Mouse (Mus musculus): Measurements from ENCODE around the gene Hipk1.
"Not testable (repeated sequence)": the region's sequence is repeated elsewhere in the genome, so short reads cannot be mapped to it uniquely, and the experiment has no call there.

Hipk1 gene

GRCm38 (mm10) chr3:103791230-103792110 lies at the start of gene Hipk1:
TSS of gene Hipk1 (minus strand) at chr3:103791563.
- DNase-seq (ENCODE audit: low read depth, low spot score) = peak; percentile 80

- DNase-seq (ENCODE audit: low read depth, low spot score) = not testable (repeated sequence)
Measured at GRCm38 (mm10) chr3:103840946-103841345, 49.6 kb upstream of the Hipk1 start.

GRCm38 (mm10) chr3:103840195-103840594 lies 48.8 kb upstream of the Hipk1 start:
- not testable (repeated sequence) for DNase-seq (ENCODE audit: low read depth, low spot score)

GRCm38 (mm10) chr3:103839711-103840110 lies 48.3 kb upstream of the Hipk1 start:
- no peak for DNase-seq (ENCODE audit: low read depth, low spot score)

- no peak for DNase-seq (ENCODE audit: low read depth, low spot score)
Measured at GRCm38 (mm10) chr3:103836453-103836852, 45.1 kb upstream of the Hipk1 start.

- DNase-seq (ENCODE audit: low read depth, low spot score) = no peak
Measured at GRCm38 (mm10) chr3:103835951-103836310, 44.6 kb upstream of the Hipk1 start.

- DNase-seq (ENCODE audit: low read depth, low spot score) = no peak
Measured at GRCm38 (mm10) chr3:103835272-103835950, 44.0 kb upstream of the Hipk1 start.

- no peak for DNase-seq (ENCODE audit: low read depth, low spot score)
Measured at GRCm38 (mm10) chr3:103834001-103834400, 42.6 kb upstream of the Hipk1 start.

GRCm38 (mm10) chr3:103832426-103832825 lies 41.1 kb upstream of the Hipk1 start, which contains the start of gene Bcl2l15:
TSS of gene Bcl2l15 (plus strand) at chr3:103832601.
- no peak for DNase-seq (ENCODE audit: low read depth, low spot score)

GRCm38 (mm10) chr3:103831146-103831545 lies 39.8 kb upstream of the Hipk1 start:
- no peak for DNase-seq (ENCODE audit: low read depth, low spot score)

GRCm38 (mm10) chr3:103830681-103831080 lies 39.3 kb upstream of the Hipk1 start:
- DNase-seq (ENCODE audit: low read depth, low spot score) = not testable (repeated sequence)

GRCm38 (mm10) chr3:103829036-103829435 lies 37.7 kb upstream of the Hipk1 start:
- DNase-seq (ENCODE audit: low read depth, low spot score) = no peak

GRCm38 (mm10) chr3:103827548-103827947 lies 36.2 kb upstream of the Hipk1 start:
- DNase-seq (ENCODE audit: low read depth, low spot score) = no peak

- DNase-seq (ENCODE audit: low read depth, low spot score) = no peak
Measured at GRCm38 (mm10) chr3:103810967-103811366, 19.6 kb upstream of the Hipk1 start.

- DNase-seq (ENCODE audit: low read depth, low spot score) = no peak
Measured at GRCm38 (mm10) chr3:103809799-103810150, 18.4 kb upstream of the Hipk1 start.

- peak; percentile 88 for DNase-seq (ENCODE audit: low read depth, low spot score)
Measured at GRCm38 (mm10) chr3:103808891-103809798, 17.8 kb upstream of the Hipk1 start, which contains the start of the genes Dclre1b, Ap4b1 and Gm43064. TSS of gene Dclre1b (minus strand) at chr3:103809444. TSS of gene Ap4b1 (plus strand) at chr3:103809520. TSS of gene Gm43064 (plus strand) at chr3:103809573.

GRCm38 (mm10) chr3:103805671-103806070 lies 14.3 kb upstream of the Hipk1 start:
- no peak for DNase-seq (ENCODE audit: low read depth, low spot score)

GRCm38 (mm10) chr3:103802861-103803260 lies 11.5 kb upstream of the Hipk1 start:
- DNase-seq (ENCODE audit: low read depth, low spot score) = no peak

GRCm38 (mm10) chr3:103801631-103802531 lies 10.5 kb upstream of the Hipk1 start:
- no peak for DNase-seq (ENCODE audit: low read depth, low spot score)

GRCm38 (mm10) chr3:103799507-103799906 lies 8.1 kb upstream of the Hipk1 start:
- no peak for DNase-seq (ENCODE audit: low read depth, low spot score)

- DNase-seq (ENCODE audit: low read depth, low spot score) = no peak
Measured at GRCm38 (mm10) chr3:103796389-103796788, 5.0 kb upstream of the Hipk1 start.
